Mouse (Mus musculus) kidney, adult 8-10 months (tissue): Measurements from ENCODE around the gene Cxcl9.
"Not testable (repeated sequence)": the region's sequence is repeated elsewhere in the genome, so short reads cannot be mapped to it uniquely, and the experiment has no call there.

ENCODE experiments used
- DNase-seq, 2 experiments: peaks; one replicate each; pipeline ENCODE4 v3.0.0; 2022

Cxcl9 gene

DNA sequence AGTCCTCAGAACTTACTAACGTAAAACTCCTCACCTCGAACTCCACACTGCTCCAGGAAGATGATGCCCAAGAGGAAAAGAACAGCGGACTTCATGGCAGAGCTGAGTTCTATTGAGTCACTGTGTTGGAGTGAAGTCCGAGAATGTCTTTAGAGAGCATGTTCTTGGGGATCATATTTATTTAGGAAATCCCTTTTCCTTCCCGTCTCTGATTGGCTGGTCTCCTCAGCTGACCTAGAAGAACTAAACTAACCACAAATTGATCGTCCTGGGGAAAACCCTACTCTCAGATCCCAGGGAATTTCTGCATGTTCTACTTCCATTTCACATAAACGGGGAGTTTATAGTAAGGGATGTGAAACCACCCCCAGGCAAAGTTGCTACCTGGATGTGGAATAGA is at the start of gene Cxcl9:
Cxcl9 (minus strand) TSS at position 151 of the 400 bp plus-strand sequence.
- no peak for DNase-seq

- DNase-seq = no peak
These were observed 49.0 kb upstream of the Cxcl9 start for GRCm38 (mm10) chr5:92376795-92377405.

DNA sequence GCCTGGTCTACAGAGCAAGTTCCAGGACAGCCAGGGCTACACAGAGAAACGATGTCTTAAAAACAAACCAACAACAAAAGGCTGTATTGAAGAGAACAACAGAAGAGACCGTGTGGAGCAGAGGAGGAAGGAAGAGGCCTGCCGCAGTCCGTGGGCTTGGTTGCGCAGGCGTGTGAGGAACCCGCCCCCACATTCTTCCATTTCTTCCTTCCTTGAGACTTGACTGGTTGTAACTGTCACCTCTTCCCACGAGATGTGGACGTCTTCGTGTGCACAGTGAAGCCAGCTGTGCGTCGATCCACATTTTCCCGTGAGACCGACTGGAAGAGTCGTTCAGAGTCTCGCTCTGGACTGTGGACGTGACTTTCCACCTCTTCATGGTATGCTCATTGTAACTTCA is 47.5 kb upstream of the Cxcl9 start:
- DNase-seq = no peak

GRCm38 (mm10) chr5:92374721-92375142 is 46.9 kb upstream of the Cxcl9 start:
- DNase-seq = peak; percentile 55 to 62

- no peak for DNase-seq
These were observed 44.7 kb upstream of the Cxcl9 start for GRCm38 (mm10) chr5:92372605-92373004.

DNA sequence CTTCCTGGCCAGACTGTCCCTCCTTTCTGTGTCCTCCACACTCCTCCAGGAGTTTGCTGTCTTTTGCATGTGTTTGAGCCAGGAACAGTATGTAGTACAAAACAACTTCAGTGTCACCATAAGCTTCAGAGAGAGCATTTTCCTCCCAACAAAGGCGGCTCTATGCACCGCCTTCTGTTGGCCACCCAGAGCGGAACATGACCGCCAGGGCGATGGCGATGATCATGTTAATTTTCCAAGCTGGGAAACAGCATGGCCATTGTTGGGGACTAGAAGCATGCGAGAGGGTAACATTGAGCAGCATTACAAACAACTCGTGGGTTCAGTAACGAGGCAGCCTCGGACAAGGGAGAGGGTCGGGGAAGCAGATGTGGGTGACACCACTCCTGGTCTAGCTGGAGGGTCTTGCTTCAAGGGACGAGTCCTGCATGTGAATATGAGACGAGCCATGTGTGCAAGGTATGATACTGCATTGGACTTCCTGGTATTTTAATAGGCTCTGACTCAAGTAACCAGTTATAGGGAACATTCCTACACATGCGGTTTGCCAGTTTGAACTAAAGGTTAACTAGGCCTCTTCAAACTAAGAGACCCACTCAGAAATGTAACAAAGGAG is 43.6 kb upstream of the Cxcl9 start:
- peak in 1 of 2 experiments; percentile 52 for DNase-seq

DNA sequence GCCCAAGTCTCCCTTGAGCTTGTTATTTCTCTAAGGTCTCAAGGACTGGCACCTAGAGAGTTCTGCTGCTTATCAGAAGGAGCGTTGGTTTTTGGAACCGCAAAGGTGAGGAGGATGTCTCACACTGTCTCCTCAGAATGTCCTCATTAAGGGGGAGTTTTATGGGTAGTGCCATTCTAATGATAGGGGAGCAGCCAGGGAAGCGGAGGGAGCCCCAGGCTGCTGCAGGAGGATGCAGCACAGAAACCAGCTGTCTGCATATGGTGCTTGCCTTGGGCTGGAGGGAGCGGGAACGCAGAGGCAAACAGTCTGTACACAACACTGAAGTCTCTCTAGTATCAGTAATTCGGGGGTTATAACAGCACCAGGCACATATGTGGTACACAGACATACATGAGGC is 43.0 kb upstream of the Cxcl9 start:
- no peak for DNase-seq

DNA sequence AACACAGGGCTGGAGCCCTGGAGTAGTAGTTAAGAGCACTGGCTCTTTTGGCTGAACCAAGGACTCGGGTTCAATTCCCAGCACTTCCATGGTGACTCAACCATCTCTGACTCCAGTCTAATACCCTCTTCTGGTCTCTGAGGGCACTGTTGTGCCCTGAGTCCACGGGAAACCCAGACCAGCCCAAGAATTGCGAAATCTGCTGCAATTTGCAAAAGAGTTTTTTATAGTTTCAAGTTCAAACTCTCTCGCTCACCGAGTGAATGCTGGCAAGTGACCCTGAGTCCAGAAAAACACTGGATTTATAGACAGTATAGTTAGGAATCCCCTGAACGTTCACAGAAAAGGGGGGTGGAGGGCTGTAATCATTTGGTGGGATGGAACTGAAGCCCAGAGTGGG is 42.5 kb upstream of the Cxcl9 start:
- DNase-seq = no peak

GRCm38 (mm10) chr5:92369151-92369994 is 41.5 kb upstream of the Cxcl9 start:
- no peak for DNase-seq

DNA sequence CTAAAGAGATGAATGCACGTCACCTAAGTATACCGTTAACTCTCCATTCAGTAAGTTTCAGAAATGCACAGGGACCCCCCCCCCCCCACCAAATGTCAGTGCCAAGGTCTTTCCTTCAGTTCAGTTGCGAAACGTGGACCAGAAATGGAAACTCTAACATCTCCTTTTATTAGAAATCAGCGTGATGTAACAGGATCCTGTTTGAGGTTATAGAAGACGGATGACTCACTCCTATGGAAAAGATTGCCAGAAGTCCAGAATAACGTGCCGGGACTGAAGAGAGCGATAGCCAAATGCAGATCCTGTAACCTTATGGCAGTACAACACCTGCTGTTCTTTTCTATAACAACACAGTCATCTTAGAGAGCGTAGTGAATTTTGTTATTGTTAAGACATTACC is 40.5 kb upstream of the Cxcl9 start:
- no peak for DNase-seq

DNA sequence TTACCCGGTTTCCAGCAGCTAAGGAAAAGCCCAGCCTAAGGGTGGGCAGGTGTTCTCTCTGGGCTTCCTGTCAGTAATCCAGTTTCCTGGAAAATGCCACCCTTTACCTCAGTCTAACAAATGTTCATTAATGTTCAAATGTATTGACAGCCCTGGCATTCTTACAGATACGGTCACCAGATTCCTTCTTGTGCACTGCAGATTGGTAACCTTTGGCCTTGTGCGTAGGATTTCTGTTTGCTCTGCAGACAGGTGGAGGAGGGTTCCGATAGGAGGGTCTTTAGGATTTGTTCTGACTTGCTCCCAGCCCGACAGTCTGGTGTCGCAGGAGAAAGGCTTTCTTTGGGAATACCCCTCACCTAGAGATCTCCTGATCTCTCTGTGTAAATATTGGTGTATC is 38.7 kb upstream of the Cxcl9 start:
- no peak for DNase-seq

- peak; percentile 44 to 54 for DNase-seq
These were observed 37.3 kb upstream of the Cxcl9 start for GRCm38 (mm10) chr5:92365146-92365705.

DNA sequence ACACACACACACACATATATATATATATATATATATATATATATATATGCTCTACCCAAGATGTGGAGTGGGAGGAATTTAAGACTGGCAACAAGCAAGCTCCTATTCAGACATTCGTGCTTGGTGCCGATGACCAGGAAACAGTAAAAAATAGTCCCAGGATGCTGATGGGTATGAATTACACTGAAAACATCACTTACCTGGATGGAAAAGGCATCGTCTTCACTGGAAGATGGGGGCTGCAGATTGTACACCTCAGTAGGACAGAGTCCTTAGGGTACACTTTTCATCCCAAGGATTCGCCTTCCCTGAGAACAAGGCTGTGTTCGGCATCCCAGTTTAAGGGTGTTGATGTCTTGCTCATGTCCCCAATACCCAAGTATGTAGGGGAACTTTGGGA is 36.1 kb upstream of the Cxcl9 start:
- DNase-seq = no peak

DNA sequence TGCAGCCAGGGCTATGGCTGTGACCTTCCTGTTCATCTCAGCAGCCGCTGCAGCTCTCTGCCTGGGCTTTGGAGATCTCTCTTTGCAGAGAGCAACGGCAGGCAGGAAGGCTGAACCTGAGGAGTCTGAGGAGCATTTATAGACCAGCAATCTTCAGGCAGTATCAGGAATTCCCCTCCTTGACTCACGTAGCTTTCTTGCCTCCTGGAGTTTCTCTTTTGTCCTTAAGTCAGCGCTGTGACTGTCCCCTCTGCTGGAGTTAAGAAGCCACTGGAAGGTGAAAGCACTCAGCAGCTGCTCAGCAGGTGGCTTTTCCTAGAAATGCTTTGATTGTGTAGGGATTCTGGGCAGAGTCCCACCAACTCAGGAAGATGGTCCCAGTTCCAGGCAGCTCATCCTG is 35.3 kb upstream of the Cxcl9 start:
- no peak for DNase-seq

- DNase-seq = no peak
These were observed 31.0 kb upstream of the Cxcl9 start for GRCm38 (mm10) chr5:92358767-92359455.

DNA sequence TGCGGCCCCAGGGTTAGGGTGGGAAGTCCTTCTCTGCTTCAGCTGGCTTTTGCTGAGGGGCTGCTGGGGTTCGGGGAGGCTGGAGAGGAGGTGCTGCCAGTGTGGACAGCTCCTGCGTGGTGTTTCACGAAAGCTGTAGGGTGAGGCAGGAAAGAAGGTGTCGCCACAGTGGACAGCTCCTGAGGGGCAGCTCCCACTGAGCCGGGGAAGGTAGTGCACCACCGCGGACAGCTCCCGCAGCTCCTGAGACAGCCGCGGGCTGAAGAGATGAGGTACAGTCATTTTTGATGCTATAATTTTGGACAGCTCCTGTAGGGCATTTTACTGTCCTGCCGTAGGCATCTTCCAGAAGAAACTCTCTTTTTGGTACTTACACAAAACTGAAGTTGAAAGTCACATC is 30.2 kb upstream of the Cxcl9 start:
- no peak for DNase-seq

DNA sequence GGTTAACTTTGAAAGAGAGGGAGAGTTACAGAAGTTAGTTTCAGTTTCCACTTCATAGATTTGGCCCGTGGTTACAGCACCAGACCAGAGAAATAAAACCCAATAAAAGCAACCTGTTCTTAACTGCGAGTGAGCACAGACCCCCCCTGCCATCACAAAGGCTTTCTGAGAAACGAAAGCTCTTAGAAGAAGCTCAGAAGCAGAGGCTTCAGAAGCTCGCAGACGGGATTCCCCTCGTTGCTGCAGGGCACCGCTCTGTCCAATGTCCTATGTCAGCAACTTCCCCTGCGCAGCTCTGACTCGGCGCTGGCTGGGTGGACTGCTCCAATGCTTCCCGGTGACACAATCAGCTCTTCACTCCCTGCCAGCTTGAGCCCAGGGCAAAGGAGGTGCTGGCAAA is 25.6 kb upstream of the Cxcl9 start:
- peak in 1 of 2 experiments; percentile 61 for DNase-seq

- not testable (repeated sequence) for DNase-seq
These were observed 24.8 kb upstream of the Cxcl9 start for GRCm38 (mm10) chr5:92352716-92353115.

GRCm38 (mm10) chr5:92349731-92350130 is 21.9 kb upstream of the Cxcl9 start:
- no peak for DNase-seq

DNA sequence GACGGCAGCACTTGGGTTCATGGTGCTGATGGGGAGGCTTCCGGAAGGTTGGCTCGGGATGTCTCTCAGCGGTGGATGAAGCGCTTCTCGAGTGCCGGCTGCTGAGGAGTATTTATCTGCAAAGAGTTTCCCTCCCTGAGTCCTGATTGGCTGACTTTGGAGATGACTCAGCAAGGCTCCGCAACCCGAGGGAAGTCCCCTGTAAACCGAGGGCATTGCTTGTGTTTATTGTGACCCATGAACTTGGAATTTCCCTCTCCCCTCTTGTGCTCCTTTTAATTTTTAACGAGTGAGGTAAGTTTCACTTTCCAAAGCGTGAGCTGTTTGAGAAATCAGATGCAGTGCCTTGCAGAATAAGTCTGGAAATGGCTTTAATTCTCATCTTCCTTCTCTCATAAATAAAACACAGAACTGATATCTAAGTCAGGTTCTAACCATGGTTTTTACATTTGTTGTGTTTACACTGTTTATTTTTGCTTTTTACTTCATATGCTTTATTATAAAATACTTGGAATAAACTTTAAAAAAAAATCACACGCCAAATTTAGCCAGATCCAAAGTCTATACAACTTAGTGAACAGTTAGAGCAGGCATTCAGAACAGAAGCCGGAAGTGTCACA is 21.0 kb upstream of the Cxcl9 start, which contains the start of gene Cxcl10:
Cxcl10 (minus strand) TSS at position 96 of the 620 bp plus-strand sequence.
- DNase-seq = peak; percentile 77 to 83

DNA sequence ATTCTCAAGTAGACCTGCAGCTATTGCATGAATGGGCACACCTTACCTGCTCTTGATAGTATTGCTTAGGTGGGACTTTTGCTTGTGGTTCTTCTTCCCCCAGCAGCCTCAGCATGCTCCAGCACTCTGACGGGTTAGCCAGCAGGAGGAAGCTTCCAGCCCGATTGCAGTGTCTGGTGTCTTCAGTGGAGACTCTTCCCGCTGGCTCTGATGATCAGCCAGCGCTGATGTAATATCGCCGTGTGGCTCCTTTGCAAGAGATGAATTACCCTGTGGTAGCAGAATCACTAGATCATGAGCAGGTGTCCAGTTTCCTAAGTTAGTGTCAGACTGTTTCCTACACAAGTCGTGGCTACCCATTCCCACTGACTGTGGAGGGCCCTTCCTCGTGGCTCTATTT is 17.1 kb upstream of the Cxcl9 start:
- DNase-seq = no peak

DNA sequence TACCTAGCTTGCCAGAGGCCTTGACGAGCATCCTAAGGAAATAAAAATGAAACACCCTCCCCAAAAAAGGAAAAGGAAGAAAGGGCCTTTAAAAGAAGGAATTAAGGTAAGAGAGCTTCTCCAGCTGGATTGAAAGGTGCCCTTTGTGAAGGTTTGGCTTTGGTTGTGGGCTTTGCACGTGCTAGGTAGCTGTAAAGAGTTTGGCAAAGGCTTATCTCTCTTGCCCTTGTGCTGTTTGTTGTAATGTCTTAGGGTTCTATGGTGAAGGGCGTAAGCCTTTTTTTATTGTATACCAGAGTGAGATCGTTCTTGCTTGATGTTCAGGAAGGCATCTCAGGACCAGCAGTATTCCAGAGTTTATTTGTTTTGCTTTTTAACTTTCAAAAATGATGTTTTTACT is 12.7 kb upstream of the Cxcl9 start:
- no peak for DNase-seq
